Mouse (Mus musculus): ENCODE measurements at regions not wholly inside any gene's neighbourhood (a gene's known extent, or its start where the extent isn't known, plus 50 kb on each side); places are given as distances from the start of the nearest gene placed in this dataset.
A peak's percentile ranks its signal among the peaks of the same experiment; 100 is the strongest.

GRCm38 (mm10) chr17:45940121-45940813 lies 91.9 kb downstream of the Vegfa start:
- peak; percentile 36; the same call in 1 of the 2 replicates for ATAC-seq (ENCODE audit: insufficient read depth)
- Histone ChIP-seq H3K4me2 (no peak overlapping the region), H3K9ac (no peak overlapping the region), H3K36me3 (ENCODE audit: insufficient read depth) (no peaks in the 10 kb centered on the region), H3K27me3 (ENCODE audit: insufficient read depth, low read length) (no peaks in the 10 kb centered on the region), H3K9me3 (ENCODE audit: low read depth, low read length) (no peaks in the 10 kb centered on the region), H3K4me1 (ENCODE audit: insufficient read depth) (peaks cover 10% of the 10 kb centered on the region), H3K27ac (ENCODE audit: low read depth) (no peak overlapping the region), H3K4me3 (ENCODE audit: low read depth, low read length) (no peak overlapping the region)
- peak; percentile 50 for DNase-seq
- no peak for TF ChIP-seq CTCF (IDR thresholded peaks at IDR 0.05; ENCODE audit: low read depth)
- WGBS: 55% methylated on average over 16 of the region's 16 CpGs

- no peak for TF ChIP-seq CTCF (IDR thresholded peaks at IDR 0.05; ENCODE audit: low read depth)
- Histone ChIP-seq H3K9me3 (ENCODE audit: low read depth, low read length) (no peaks in the 10 kb centered on the region), H3K4me1 (ENCODE audit: insufficient read depth) (no peaks in the 10 kb centered on the region; the same call in 1 of the 2 replicates), H3K27me3 (ENCODE audit: insufficient read depth, low read length) (no peaks in the 10 kb centered on the region), H3K4me3 (ENCODE audit: low read depth, low read length) (no peak overlapping the region), H3K4me2 (no peak overlapping the region), H3K9ac (no peak overlapping the region), H3K36me3 (ENCODE audit: insufficient read depth) (no peaks in the 10 kb centered on the region), H3K27ac (ENCODE audit: low read depth) (no peak overlapping the region)
- DNase-seq: no peak
- no peak for ATAC-seq (ENCODE audit: insufficient read depth)
- 7% methylated on average over 1 of the region's 1 CpGs for WGBS
These were observed 93.9 kb downstream of the Vegfa start for GRCm38 (mm10) chr17:45938284-45938683.

GRCm38 (mm10) chr17:45936577-45936976 lies 95.6 kb downstream of the Vegfa start:
- no peak overlapping the region for H3K27ac ChIP-seq (ENCODE audit: low read depth)
- DNase-seq (no peak), ATAC-seq (ENCODE audit: insufficient read depth) (no peak)
- TF ChIP-seq CTCF (IDR thresholded peaks at IDR 0.05; ENCODE audit: low read depth): no peak
- no peaks in the 10 kb centered on the region for H3K36me3 ChIP-seq (ENCODE audit: insufficient read depth)
- H3K9me3 ChIP-seq (ENCODE audit: low read depth, low read length): no peaks in the 10 kb centered on the region
- 44% methylated on average over 12 of the region's 12 CpGs for WGBS
- H3K4me1 ChIP-seq (ENCODE audit: insufficient read depth): peaks cover 2% of the 10 kb centered on the region; the same call in 1 of the 2 replicates
- H3K4me3 ChIP-seq (ENCODE audit: low read depth, low read length): no peak overlapping the region
- no peak overlapping the region for H3K4me2 ChIP-seq
- H3K27me3 ChIP-seq (ENCODE audit: insufficient read depth, low read length): no peaks in the 10 kb centered on the region
- H3K9ac ChIP-seq: no peak overlapping the region

- H3K27me3 ChIP-seq (ENCODE audit: insufficient read depth, low read length): no peaks in the 10 kb centered on the region
- H3K4me1 ChIP-seq (ENCODE audit: insufficient read depth): peaks cover 2% of the 10 kb centered on the region; the same call in 1 of the 2 replicates
- H3K4me2 ChIP-seq: no peak overlapping the region
- no peak for ATAC-seq (ENCODE audit: insufficient read depth)
- TF ChIP-seq CTCF (IDR thresholded peaks at IDR 0.05; ENCODE audit: low read depth): no peak
- WGBS: 68% methylated on average over 4 of the region's 4 CpGs
- H3K4me3 ChIP-seq (ENCODE audit: low read depth, low read length): no peak overlapping the region
- no peak overlapping the region for H3K27ac ChIP-seq (ENCODE audit: low read depth)
- H3K36me3 ChIP-seq (ENCODE audit: insufficient read depth): no peaks in the 10 kb centered on the region
- H3K9me3 ChIP-seq (ENCODE audit: low read depth, low read length): no peaks in the 10 kb centered on the region
- DNase-seq: no peak
- H3K9ac ChIP-seq: no peak overlapping the region
These were observed 96.9 kb downstream of the Vegfa start for GRCm38 (mm10) chr17:45935291-45935690.

- H3K27me3 ChIP-seq (ENCODE audit: insufficient read depth, low read length): no peaks in the 10 kb centered on the region
- DNase-seq (no peak), ATAC-seq (ENCODE audit: insufficient read depth) (no peak)
- H3K4me1 ChIP-seq (ENCODE audit: insufficient read depth): 0 out of 2 replicates have a peak, but pooled peaks cover 2% of the 10 kb centered on the region
- TF ChIP-seq CTCF (IDR thresholded peaks at IDR 0.05; ENCODE audit: low read depth): no peak
- 45% methylated on average over 2 of the region's 2 CpGs for WGBS
- no peak overlapping the region for H3K4me2 ChIP-seq
- no peaks in the 10 kb centered on the region for H3K36me3 ChIP-seq (ENCODE audit: insufficient read depth)
- H3K4me3 ChIP-seq (ENCODE audit: low read depth, low read length): no peak overlapping the region
- H3K9ac ChIP-seq: no peak overlapping the region
- H3K27ac ChIP-seq (ENCODE audit: low read depth): no peak overlapping the region
- H3K9me3 ChIP-seq (ENCODE audit: low read depth, low read length): no peaks in the 10 kb centered on the region
These were observed 98.2 kb downstream of the Vegfa start for GRCm38 (mm10) chr17:45934002-45934401.

GRCm38 (mm10) chr17:45933034-45933433 lies 99.1 kb downstream of the Vegfa start:
- no peak overlapping the region for H3K27ac ChIP-seq (ENCODE audit: low read depth)
- H3K4me1 ChIP-seq (ENCODE audit: insufficient read depth): 0 out of 2 replicates have a peak, but pooled peaks cover 2% of the 10 kb centered on the region
- H3K9me3 ChIP-seq (ENCODE audit: low read depth, low read length): no peaks in the 10 kb centered on the region
- H3K4me3 ChIP-seq (ENCODE audit: low read depth, low read length): no peak overlapping the region
- no peak overlapping the region for H3K9ac ChIP-seq
- 30% methylated on average over 10 of the region's 10 CpGs for WGBS
- DNase-seq: no peak
- H3K4me2 ChIP-seq: no peak overlapping the region
- no peaks in the 10 kb centered on the region for H3K27me3 ChIP-seq (ENCODE audit: insufficient read depth, low read length)
- TF ChIP-seq CTCF (IDR thresholded peaks at IDR 0.05; ENCODE audit: low read depth): no peak
- H3K36me3 ChIP-seq (ENCODE audit: insufficient read depth): no peaks in the 10 kb centered on the region
- ATAC-seq (ENCODE audit: insufficient read depth): no peak

- Histone ChIP-seq H3K27ac (ENCODE audit: low read depth) (no peak overlapping the region), H3K27me3 (ENCODE audit: insufficient read depth, low read length) (no peaks in the 10 kb centered on the region), H3K4me3 (ENCODE audit: low read depth, low read length) (no peak overlapping the region), H3K9ac (no peak overlapping the region), H3K36me3 (ENCODE audit: insufficient read depth) (no peaks in the 10 kb centered on the region), H3K4me2 (no peak overlapping the region), H3K4me1 (ENCODE audit: insufficient read depth) (0 out of 2 replicates have a peak, but pooled peaks cover 2% of the 10 kb centered on the region), H3K9me3 (ENCODE audit: low read depth, low read length) (no peaks in the 10 kb centered on the region)
- DNase-seq (no peak), ATAC-seq (ENCODE audit: insufficient read depth) (no peak)
- WGBS: 55% methylated on average over 6 of the region's 6 CpGs
- no peak for TF ChIP-seq CTCF (IDR thresholded peaks at IDR 0.05; ENCODE audit: low read depth)
These were observed 99.6 kb downstream of the Vegfa start for GRCm38 (mm10) chr17:45932611-45933010.
